Mouse (Mus musculus) gastrocnemius, adult 8-10 months (tissue): ENCODE measurements around the gene Homez. TPM values are rescaled to one million over a fixed set of nuclear protein-coding genes. Genes with fewer than 3 reads are reported as not detected.
A peak's percentile ranks its signal among the peaks of the same experiment; 100 is the strongest.

Source experiments
- DNase-seq, 2 experiments: peaks; one replicate each; pipeline ENCODE4 v3.0.0; 2022; ENCODE audit warnings: low spot score in 2 of 2
- total RNA-seq, 4 experiments: library from RNA; stranded (reverse); gene quantifications; 2 replicates each; pipeline ENCODE4 v1.2.4; 2022

Gene Homez
- total RNA-seq = 1 to 10 TPM; 3.3 to 7.6 (median 5.2) TPM

- no peak for DNase-seq
These were observed at the start of gene Homez for GRCm38 (mm10) chr14:54870861-54871260. TSS of gene Homez (minus strand) at chr14:54870961.

- no peak for DNase-seq
These were observed 49.4 kb upstream of the Homez start for GRCm38 (mm10) chr14:54920076-54920685.

DNA sequence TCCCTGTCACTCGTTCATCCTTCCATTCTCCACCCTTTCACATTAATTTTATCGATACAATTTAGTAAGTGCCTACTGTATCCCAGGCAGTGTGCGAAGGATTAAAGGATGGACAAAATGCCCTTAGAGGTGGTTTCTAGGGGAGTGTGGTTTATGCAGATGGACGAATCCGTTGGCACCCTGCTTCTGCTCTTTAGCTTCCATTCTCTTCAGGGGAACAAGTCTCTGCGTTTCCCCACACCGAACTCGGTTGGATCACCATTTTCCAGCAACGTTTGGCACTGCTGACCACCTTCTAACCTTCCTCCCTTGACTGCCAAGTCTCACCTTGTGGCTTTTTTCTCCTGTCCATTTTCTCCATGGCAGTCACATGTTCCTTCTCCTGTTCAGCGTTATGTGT is 42.6 kb upstream of the Homez start:
- DNase-seq = no peak

DNA sequence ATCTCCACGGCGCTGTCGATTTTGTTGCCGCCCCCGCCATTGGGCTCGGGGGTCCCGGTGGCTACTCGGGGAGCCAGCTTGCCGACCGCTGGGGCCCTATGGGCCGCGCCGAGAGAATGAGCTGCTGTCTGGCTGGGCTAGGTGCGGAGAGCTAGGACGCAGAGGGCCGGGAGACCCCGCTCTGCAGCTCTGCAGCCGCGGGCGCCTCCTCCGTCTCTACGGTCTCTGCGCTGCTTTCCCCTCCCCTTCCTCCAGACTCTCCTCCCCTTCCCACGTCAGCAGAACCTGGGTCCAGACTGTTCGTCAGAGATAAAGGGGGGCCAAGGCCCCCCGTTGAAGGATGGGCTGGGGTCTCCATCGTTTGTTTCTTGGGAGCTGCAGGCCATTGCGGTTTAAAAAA is 42.1 kb upstream of the Homez start, which contains the start of gene Slc22a17:
Slc22a17 (minus strand) TSS at position 247 of the 400 bp plus-strand sequence.
- DNase-seq = peak in 1 of 2 experiments; percentile 28

DNA sequence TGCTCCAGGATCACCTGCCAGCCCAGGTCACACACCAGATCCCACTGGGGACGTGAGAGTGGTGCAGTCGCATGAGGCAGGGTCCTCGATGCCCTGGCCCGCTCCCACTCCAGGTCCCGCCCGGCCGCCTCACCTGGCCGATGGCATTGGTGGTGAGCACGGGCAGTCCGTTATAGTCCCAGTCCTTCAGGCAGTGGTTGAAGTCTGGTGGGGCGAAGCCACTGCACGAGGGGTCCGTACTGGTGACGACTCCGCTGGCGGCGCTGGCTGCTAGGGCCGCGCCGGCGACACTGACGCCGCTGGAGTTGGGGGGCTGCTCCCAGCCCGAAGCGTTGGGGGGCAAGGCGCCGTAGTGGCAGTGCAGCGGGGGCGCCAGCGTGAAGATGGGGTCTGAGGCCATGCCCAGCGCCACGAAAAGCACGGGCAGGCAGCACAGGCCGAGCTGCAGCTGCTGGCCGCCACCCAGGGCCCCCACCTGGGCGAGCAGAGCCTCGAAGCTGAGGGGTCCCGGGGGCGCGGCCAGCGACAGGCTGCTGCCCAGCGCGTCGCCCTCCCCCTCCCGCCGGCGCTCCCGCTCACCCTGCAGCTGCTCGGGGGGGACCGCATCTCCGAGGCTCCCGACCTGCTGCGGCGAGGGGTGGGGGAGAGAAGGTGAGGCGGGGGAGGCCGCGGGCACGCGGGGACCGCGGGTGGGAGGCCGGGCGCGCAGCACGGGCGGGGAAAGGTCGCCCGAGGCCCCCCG is 41.5 kb upstream of the Homez start:
- no peak for DNase-seq

- DNase-seq = no peak
These were observed 37.9 kb upstream of the Homez start for GRCm38 (mm10) chr14:54908682-54909081.

DNA sequence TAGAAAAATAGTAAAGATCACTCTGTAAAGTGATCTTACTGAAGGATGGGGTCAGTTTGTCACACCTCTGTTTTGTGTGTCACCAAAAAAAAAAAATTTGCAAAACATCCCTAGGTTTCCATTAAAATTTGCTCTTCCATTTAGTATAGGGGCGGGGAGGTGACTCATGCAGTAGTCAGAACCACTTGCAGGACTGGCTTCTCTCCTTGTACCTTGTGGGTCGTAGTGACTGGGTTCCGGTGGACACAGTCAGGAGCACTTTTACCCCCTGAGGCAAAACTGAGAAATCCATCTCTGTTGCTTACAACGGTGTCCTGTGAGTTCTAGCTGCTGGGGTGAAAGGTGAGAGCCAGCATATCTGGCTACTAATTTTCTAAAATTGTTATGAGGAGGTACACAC is 32.9 kb upstream of the Homez start:
- no peak for DNase-seq

DNA sequence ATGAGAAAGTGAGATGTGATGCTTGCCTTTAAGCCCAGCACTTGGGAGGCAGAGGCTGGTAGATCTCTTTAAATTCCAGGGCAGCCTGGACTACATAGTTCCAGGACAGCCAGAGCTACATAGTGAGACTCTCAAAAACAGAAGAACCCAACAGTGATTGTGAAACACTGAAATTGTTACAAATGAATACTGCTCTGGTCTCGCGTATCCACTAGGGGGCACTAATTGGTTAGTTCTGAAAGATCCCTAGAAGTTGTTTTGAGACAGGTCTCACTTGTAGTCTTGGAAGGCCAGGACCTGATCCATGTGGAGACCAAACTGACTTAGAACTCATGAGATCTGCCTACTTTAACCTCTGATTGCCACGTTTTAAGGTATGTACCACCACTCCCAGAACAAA is 29.6 kb upstream of the Homez start:
- DNase-seq = peak in 1 of 2 experiments; percentile 39

- DNase-seq = no peak
These were observed 26.7 kb upstream of the Homez start for GRCm38 (mm10) chr14:54897445-54897844.

DNA sequence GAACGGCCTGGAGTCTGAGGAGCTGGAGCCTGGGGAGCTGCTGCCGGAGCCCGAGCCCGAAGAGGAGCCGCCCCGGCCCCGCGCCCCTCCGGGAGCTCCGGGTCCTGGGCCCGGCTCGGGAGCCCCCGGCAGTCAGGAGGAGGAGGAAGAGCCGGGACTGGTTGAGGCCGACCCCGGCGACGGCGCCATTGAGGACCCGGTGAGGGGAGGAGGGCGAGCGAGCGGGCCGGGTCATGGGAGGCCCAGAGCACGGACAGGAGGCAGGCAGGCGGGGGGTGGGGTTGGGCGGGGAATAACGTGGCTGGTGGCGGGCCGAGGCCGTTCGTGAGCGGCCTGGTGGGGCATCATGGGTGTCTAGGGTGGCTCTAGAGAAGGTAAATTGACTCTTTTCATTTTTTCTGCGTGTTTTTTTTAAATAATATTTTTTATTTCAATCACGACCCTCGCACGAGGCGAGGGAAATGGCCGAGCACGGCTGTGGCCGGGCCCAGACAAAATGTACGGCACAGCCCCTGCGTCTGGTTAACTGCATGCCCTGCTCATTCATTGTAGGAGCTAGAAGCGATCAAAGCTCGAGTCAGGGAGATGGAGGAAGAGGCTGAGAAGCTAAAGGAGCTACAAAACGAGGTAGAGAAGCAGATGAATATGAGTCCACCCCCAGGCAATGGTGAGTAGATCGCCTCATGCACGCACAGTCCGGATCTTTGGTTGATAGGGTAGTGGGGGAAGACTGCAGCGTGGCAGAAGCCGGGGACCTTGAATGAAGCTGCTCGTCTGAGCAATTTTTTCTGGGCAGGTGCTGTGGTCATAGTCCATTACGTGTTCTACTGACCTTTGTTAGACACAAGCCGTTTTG is 23.8 kb upstream of the Homez start:
- peak; percentile 48 for DNase-seq

DNA sequence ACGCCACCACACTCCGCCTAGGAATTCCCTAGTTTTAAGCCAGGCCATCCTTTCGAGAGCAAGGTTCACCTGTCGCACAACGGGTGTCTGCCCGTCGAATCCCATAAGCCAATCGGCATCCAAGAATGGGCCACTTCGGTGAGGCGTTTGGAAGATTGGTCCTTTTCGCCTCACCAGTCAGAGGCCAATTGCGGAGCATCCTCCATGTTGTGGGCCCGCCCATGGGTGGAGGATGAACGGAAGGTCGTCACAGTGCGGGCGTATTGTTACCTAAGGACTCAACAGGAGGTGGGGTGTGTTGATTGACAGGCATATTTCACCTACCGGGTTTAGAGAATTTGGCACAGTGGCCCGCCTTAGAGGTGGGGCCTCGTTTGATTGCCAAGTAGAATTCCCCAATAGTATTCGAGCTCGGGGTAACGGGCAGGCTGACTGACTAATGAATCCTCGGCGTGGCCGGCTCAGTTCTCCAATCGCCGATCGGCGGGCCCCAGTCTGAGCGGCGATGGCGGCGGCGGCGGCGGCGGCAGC is 23.0 kb upstream of the Homez start:
- peak; percentile 97 to 98 for DNase-seq

DNA sequence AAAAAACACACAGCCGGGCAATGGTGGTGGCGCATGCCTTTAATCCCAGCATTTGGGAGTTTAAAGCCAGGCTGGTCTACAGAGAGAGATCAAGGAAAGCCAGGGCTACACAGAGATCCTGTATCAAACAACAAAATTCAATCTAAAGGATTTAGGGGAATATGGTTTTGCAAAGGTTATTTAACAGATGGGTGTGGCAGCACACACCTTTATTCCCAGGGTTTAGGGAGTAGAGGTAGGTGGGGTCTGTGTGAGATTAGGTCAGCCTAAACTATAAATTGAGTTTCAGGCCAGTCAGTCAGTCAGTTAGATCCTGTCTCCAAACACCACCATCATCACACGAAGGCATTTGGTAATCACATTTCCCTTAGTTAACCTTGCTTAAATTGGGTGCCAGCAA is 21.4 kb upstream of the Homez start, which contains the start of gene Pabpn1:
Pabpn1 (plus strand) TSS at position 301 of the 400 bp plus-strand sequence.
- DNase-seq = no peak

DNA sequence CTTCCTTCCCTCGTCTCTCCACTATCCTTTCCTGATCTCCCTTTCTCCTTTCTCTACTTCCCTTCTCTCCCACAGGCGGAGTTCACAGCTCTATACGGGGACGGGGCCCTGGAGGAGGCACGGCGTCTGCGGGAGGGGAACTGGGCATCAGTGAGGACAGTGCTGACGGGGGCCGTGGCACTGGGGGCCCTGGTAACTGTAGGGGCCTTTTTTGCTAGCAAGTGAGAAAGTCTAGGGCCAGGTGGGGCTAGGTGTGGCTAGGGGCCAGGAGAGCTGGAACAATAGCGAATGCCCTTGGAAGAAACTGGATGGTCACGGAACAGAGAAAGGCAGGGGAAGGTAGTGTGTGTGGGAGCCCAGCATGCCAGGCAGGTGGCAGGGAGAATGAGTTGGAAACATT is 14.5 kb upstream of the Homez start:
- no peak for DNase-seq

GRCm38 (mm10) chr14:54884022-54884712 is 13.4 kb upstream of the Homez start:
- no peak for DNase-seq

DNA sequence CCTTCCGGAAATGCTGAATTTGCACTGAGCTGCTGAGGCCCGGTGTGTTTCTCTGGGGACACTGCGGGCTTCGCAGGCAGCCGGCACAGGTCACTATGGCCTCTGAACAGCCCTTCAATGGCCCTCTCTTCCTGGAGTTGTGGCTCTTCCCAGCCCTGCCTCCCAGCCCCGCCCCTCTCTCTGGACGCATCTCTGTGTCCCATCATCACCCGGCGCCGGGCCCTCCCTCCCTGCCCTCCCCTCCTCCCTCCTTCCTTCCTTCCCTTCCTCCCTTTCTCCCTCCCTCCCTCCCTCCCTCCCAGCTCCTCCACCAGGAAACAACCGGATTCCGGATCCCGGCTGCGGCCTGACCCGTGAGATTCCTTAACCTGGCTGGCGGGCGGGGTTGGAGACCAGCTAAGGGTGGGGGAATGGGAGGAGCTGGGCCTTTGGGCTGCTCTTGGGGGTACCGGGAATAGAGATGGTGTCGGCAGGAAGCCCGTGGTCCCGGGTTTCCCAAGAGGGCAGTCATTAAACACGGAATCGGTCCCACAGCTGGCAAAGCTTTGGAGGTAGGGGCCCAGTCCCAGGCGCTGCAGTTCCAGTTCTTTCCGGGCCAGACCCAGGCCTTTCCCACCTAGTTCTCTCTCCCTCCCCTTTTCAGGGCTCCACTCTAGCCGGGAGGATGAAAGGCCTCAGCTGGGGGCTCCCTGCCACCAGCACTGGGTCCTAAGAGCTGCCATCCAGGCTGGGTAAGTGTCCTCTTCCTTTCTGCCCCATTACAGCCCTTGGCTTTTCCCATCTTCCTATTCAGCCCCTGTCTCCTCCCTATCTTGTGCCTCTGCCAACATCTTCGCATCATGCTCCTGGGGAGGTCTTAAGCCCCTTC is 12.6 kb upstream of the Homez start, which contains the start of the genes Bcl2l2 and Gm20521:
Bcl2l2 (plus strand) TSS at position 224 of the 868 bp plus-strand sequence.
Gm20521 (plus strand) TSS at position 288 of the 868 bp plus-strand sequence.
- DNase-seq = peak; percentile 75 to 76

GRCm38 (mm10) chr14:54877048-54877715 is 6.4 kb upstream of the Homez start, which contains the start of gene Ppp1r3e:
TSS of gene Ppp1r3e (minus strand) at chr14:54877550.
- DNase-seq = peak; percentile 46 to 62

DNA sequence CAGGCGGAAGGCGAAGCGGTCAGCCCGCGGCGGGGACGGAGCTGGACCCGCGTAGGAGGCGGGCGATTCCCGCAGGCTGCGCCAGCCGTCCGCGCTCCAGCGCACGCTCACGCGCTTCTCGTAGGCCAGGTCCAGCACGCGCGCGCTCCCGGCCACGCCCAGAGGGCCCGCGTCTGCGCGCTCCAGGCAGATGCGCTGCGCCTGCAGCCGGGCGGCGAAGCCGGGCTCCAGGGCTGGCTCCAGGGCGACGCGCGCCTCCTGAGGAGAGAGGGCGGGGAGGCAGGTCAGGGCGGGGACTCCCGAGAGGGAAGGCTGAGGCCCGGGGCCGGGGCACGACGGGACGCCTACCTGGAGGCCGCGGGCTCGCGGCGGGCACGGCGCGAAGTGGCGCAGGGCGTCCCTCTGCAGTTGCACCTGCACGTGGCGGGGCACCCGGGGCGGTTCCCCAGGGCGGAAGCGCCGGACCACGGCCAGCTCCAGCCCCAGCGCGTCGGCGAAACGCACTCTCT is 5.8 kb upstream of the Homez start:
- peak; percentile 81 to 89 for DNase-seq

DNA sequence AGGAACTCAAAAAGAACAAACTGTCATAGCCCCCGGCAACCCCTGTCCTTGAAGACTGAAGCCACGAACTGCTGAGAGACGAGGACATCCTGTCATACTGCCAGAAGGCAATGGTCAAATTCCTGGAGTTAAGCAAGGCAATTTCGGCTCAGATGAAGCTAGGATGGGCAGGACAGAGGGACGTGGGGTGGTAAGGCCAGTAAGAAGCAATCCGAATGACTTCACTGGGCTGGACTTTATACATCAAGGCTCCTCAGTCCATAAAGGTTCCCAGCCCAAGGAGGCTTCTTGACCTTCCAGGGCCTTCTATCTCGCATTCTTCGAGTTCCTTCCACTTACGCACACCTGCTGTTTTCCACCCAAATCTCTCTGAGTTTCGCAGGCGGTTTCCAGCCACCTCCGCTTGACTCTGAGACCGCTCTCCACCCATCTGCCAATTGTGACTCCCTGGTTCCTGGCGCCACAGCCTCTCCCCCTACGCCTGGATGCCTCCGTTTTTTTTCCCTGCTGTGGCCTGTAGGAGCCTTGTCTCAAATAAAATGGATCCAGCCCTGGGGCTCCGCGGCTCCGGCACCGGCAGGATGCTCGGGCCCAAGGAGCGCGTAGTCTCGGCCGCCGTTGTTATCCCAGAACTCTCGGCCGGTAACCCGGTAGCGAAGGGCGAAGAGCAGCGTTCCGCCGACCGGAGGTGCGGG is 5.2 kb upstream of the Homez start:
- DNase-seq = peak in 1 of 2 experiments; percentile 30
